Mouse (Mus musculus): ENCODE measurements around the gene Teddm3. TPM values are rescaled to one million over a fixed set of nuclear protein-coding genes. Genes with fewer than 3 reads are reported as not detected.
A peak's percentile ranks its signal among the peaks of the same experiment; 100 is the strongest.
"Not testable (repeated sequence)": the region's sequence is repeated elsewhere in the genome, so short reads cannot be mapped to it uniquely, and the experiment has no call there.

The Teddm3 gene
- polyA plus RNA-seq, 1 experiment from 2014 or later, result not detected

- no peaks in the 10 kb centered on the region for H3K9me3 ChIP-seq (replicated peaks)
- no peaks in the 10 kb centered on the region for H3K36me3 ChIP-seq
- no peak overlapping the region for H3K4me2 ChIP-seq
- no peaks in the 10 kb centered on the region for H3K27me3 ChIP-seq (replicated peaks)
- H3K27ac ChIP-seq (ENCODE audit: poor library complexity, severe bottlenecking), result no peak overlapping the region
- H3K9ac ChIP-seq, result no peak overlapping the region
- H3K4me3 ChIP-seq, result no peak overlapping the region
- H3K4me1 ChIP-seq (replicated peaks), result peaks cover 3% of the 10 kb centered on the region; the same call in 1 of the 2 replicates
- ATAC-seq (ENCODE audit: insufficient number of reproducible peaks, low FRiP score), result no peak
- 74% methylated on average over 3 of the region's 3 CpGs for WGBS
These were observed 34.5 kb upstream of the Teddm3 start for GRCm38 (mm10) chr16:21188345-21188744.

DNA sequence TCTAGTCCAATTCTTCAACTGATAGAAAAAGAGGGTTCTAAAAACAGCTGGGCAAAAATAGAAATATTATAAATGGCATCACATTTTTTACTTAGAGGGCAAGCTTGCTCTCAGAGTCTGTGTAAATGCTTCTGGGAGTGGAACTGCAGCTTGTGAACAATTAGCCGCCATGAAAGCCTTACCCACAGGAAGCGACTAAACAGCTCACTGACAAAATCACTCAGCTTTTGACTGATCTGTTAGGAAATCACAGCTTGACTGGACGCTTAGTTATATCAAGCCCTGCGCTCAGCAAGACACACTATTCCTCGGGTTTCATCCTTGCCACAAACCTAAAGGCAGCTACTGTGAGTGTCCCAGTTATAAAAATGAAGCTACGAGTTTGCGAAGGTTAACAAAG is 33.8 kb upstream of the Teddm3 start:
- H3K4me3 ChIP-seq, result no peak overlapping the region
- no peak for ATAC-seq (ENCODE audit: insufficient number of reproducible peaks, low FRiP score)
- no peak overlapping the region for H3K4me2 ChIP-seq
- H3K27me3 ChIP-seq (replicated peaks), result no peaks in the 10 kb centered on the region
- peaks cover 3% of the 10 kb centered on the region; the same call in 1 of the 2 replicates for H3K4me1 ChIP-seq (replicated peaks)
- no peaks in the 10 kb centered on the region for H3K36me3 ChIP-seq
- no peaks in the 10 kb centered on the region for H3K9me3 ChIP-seq (replicated peaks)
- no peak overlapping the region for H3K9ac ChIP-seq
- H3K27ac ChIP-seq (ENCODE audit: poor library complexity, severe bottlenecking), result no peak overlapping the region
- 49% methylated on average over 7 of the region's 7 CpGs for WGBS

- Histone ChIP-seq H3K27ac (ENCODE audit: poor library complexity, severe bottlenecking) (no peak overlapping the region), H3K36me3 (no peaks in the 10 kb centered on the region), H3K27me3 (replicated peaks) (no peaks in the 10 kb centered on the region), H3K9ac (no peak overlapping the region), H3K9me3 (replicated peaks) (0 out of 2 replicates have a peak, but pooled peaks cover 3% of the 10 kb centered on the region), H3K4me1 (replicated peaks) (0 out of 2 replicates have a peak, but pooled peaks cover 3% of the 10 kb centered on the region), H3K4me3 (no peak overlapping the region), H3K4me2 (no peak overlapping the region)
- ATAC-seq (ENCODE audit: insufficient number of reproducible peaks, low FRiP score), result no peak
These were observed 30.9 kb upstream of the Teddm3 start for GRCm38 (mm10) chr16:21184697-21185096.

DNA sequence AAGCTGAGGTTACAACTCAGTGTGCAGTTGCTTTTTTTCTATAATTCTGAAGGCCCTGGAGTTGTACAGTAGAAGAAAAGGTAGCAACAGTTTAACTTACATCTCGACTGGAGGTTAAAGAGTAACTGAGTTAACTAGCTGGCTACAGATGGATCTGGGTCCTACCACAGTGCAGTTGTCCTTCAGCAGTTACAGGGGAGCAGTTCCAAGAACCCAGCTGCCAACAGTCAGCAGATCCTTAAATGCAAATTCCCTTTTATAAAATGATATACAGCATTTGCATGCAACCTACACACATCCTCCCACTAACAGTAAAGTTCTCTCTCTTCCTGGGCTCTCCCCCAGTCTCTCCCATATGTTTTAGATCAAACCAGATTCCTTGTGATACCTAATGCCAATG is 28.3 kb upstream of the Teddm3 start:
- Histone ChIP-seq H3K4me3 (no peak overlapping the region), H3K36me3 (no peaks in the 10 kb centered on the region), H3K27ac (ENCODE audit: poor library complexity, severe bottlenecking) (no peak overlapping the region), H3K27me3 (replicated peaks) (no peaks in the 10 kb centered on the region), H3K4me1 (replicated peaks) (no peaks in the 10 kb centered on the region), H3K9ac (no peak overlapping the region), H3K9me3 (replicated peaks) (0 out of 2 replicates have a peak, but pooled peaks cover 3% of the 10 kb centered on the region), H3K4me2 (no peak overlapping the region)
- ATAC-seq (ENCODE audit: insufficient number of reproducible peaks, low FRiP score), result no peak
- 57% methylated on average over 1 of the region's 1 CpGs for WGBS

- no peak for ATAC-seq (ENCODE audit: insufficient number of reproducible peaks, low FRiP score)
- Histone ChIP-seq H3K9ac (no peak overlapping the region), H3K4me1 (replicated peaks) (no peaks in the 10 kb centered on the region), H3K4me3 (no peak overlapping the region), H3K4me2 (no peak overlapping the region), H3K27ac (ENCODE audit: poor library complexity, severe bottlenecking) (no peak overlapping the region), H3K36me3 (no peaks in the 10 kb centered on the region), H3K9me3 (replicated peaks) (0 out of 2 replicates have a peak, but pooled peaks cover 2% of the 10 kb centered on the region), H3K27me3 (replicated peaks) (no peaks in the 10 kb centered on the region)
- no CpG with 5 or more reads among the region's 1 CpGs for WGBS
These were observed 21.4 kb upstream of the Teddm3 start for GRCm38 (mm10) chr16:21175236-21175635.

DNA sequence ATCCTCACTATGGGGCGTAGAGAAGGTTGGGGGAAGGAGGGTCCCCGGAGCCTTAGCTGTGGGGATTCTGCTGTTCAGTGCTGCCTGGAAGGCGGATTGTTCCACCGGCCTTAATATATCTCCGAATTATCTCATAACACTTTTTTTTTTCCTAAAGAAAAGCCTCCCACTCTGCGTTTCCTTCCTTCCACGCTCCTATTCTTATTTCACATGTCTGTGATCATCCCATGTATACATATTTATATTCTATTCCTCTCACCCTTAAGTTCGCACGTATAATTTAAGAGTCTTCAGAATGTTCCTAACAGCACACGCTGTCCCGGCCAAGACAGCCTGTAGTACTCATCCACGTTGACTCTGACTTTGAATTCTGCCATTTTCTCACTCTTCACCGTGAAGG is 14.9 kb upstream of the Teddm3 start:
- H3K4me1 ChIP-seq (replicated peaks), result no peaks in the 10 kb centered on the region
- H3K4me2 ChIP-seq, result no peak overlapping the region
- no peaks in the 10 kb centered on the region for H3K36me3 ChIP-seq
- WGBS, result 84% methylated on average over 13 of the region's 13 CpGs
- ATAC-seq (ENCODE audit: insufficient number of reproducible peaks, low FRiP score), result no peak
- no peak overlapping the region for H3K9ac ChIP-seq
- no peaks in the 10 kb centered on the region for H3K27me3 ChIP-seq (replicated peaks)
- H3K4me3 ChIP-seq, result no peak overlapping the region
- H3K27ac ChIP-seq (ENCODE audit: poor library complexity, severe bottlenecking), result no peak overlapping the region
- H3K9me3 ChIP-seq (replicated peaks), result no peaks in the 10 kb centered on the region

DNA sequence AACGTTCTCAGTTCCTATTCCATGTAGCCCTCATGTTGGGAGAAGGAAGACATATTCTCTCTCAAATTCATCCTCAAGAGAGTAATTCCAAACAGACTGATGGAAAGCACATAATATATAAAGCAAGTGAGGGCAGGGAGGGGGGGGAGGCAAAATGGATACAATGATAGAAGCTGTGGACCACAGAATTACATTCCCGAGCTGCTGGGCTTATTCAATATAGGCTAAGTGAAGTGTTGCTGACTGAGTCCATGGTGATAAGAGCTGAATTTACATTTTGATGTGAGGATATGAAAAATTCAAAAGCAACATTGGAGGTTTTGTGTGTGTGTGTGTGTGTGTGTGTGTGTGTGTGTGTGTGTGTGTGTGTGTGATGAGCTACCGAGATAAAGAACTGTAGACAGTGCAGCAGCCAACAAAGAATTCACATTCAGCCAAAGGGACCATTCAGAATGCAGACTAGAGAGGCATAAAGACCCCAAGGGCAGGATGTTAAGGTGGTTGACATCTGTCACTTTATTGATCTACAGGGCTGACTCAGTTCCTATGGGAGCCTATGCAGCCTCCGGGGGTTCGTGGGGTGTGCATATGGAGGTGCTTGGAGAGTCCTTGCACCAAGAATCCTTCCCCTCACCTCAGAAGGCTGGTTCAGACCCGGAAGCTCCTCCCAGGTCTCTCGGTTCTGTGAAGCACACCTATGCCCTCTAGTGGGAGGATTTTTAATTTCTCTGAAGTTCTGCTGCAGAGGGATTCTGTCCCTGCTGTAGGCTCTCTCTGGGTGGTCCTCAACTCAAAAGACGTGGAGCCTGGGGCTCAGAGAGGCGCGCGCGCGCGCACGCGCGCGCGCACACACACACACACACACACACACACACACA is 11.8 kb upstream of the Teddm3 start:
- ATAC-seq (ENCODE audit: insufficient number of reproducible peaks, low FRiP score); H3K4me1 ChIP-seq (replicated peaks); H3K36me3 ChIP-seq; H3K27ac ChIP-seq (ENCODE audit: poor library complexity, severe bottlenecking); H3K27me3 ChIP-seq (replicated peaks); H3K4me3 ChIP-seq; H3K9me3 ChIP-seq (replicated peaks); H3K9ac ChIP-seq: not testable (repeated sequence)
- H3K4me2 ChIP-seq, result peak overlapping the region; percentile 29; the same call in 1 of the 2 replicates
- WGBS, result 21% methylated on average over 17 of the region's 19 CpGs

GRCm38 (mm10) chr16:21163423-21163822 is 9.6 kb upstream of the Teddm3 start:
- not testable (repeated sequence) for H3K4me2 ChIP-seq; H3K36me3 ChIP-seq; H3K4me1 ChIP-seq (replicated peaks); H3K9ac ChIP-seq; H3K4me3 ChIP-seq; H3K27me3 ChIP-seq (replicated peaks); H3K9me3 ChIP-seq (replicated peaks); ATAC-seq (ENCODE audit: insufficient number of reproducible peaks, low FRiP score); H3K27ac ChIP-seq (ENCODE audit: poor library complexity, severe bottlenecking)
- 70% methylated on average over 3 of the region's 3 CpGs for WGBS

DNA sequence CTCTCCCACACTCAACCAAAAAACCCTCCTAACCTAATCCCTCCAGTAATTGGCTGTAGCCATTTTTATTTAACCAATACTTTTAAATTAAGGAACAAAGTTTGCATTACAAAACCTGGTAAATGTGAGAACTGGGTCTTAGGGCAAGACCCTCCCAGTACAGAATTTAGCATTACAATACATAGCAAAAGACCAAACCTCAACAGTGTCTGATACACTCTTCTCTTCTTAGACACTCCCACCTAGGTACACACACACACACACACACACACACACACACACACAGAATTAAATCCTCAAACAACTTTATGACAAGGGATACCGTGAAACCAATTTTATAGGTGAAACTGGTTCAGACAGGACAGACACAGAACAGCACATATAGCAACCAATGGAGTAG is 5.4 kb upstream of the Teddm3 start:
- not testable (repeated sequence) for H3K4me2 ChIP-seq; H3K36me3 ChIP-seq; H3K9me3 ChIP-seq (replicated peaks); H3K27me3 ChIP-seq (replicated peaks); H3K27ac ChIP-seq (ENCODE audit: poor library complexity, severe bottlenecking); ATAC-seq (ENCODE audit: insufficient number of reproducible peaks, low FRiP score); H3K4me3 ChIP-seq; H3K4me1 ChIP-seq (replicated peaks); H3K9ac ChIP-seq
- WGBS, result 86% methylated on average over 1 of the region's 1 CpGs

GRCm38 (mm10) chr16:21156261-21156660 is 2.5 kb upstream of the Teddm3 start:
- not testable (repeated sequence) for H3K9ac ChIP-seq; H3K27ac ChIP-seq (ENCODE audit: poor library complexity, severe bottlenecking); ATAC-seq (ENCODE audit: insufficient number of reproducible peaks, low FRiP score); H3K27me3 ChIP-seq (replicated peaks); H3K4me2 ChIP-seq; H3K9me3 ChIP-seq (replicated peaks); H3K36me3 ChIP-seq; H3K4me3 ChIP-seq; H3K4me1 ChIP-seq (replicated peaks)

GRCm38 (mm10) chr16:21151564-21152361 is 2.0 kb downstream of the Teddm3 start:
- Histone ChIP-seq H3K27me3 (replicated peaks) (no peaks in the 10 kb centered on the region), H3K36me3 (no peaks in the 10 kb centered on the region), H3K27ac (ENCODE audit: poor library complexity, severe bottlenecking) (0 out of 2 replicates have a peak overlapping the region, but pooled peaks have one; percentile 9), H3K9me3 (replicated peaks) (no peaks in the 10 kb centered on the region), H3K4me1 (replicated peaks) (peaks cover 5% of the 10 kb centered on the region; the same call in 1 of the 2 replicates), H3K9ac (no peak overlapping the region), H3K4me2 (no peak overlapping the region), H3K4me3 (no peak overlapping the region)
- WGBS, result 25% methylated on average over 4 of the region's 4 CpGs
- ATAC-seq (ENCODE audit: insufficient number of reproducible peaks, low FRiP score), result no peak

Data from heart, embryonic 12.5 days (tissue).